Mouse (Mus musculus): ENCODE measurements around the gene Ccdc65. TPM values are rescaled to one million over a fixed set of nuclear protein-coding genes. Genes with fewer than 3 reads are reported as not detected.

Ccdc65 gene
- polyA plus RNA-seq, 1 experiment, result not detected

DNA sequence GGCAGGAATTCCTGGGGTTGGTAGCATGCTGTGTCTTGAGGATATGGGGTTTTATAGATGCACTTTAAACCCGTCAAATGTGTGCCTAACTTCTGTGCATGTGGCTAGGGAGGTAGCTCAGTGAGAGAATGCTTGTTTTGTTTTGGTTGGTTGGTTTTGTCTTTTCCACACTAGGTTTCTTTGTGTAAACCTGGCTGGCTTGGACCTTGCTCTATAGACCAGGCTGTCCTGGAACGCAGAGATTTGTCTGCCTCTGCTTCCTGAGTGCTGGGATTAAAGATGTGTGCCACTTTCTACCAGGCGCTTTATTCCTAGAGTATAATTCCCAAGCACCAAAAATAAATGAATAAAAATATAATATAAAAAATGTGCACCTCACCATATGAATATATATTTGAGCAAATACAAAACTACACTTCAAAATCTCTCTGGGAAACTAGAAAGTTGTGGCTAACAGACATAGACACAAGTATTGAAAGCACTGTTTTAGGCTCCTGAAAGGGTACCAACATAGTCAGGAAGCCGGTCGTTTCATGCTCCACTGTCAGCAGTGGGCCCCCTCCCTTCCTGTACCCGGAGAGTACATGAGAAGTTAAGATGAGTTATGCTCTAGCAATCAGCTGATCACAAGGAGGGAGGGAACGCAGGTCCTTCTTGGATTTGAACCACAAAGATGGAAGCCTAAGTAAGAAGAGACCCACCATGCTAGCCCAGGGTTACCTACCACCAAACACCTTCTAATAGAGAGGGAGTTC lies 22.0 kb downstream of the Ccdc65 start:
- H3K9ac ChIP-seq (ENCODE audit: low read depth, poor library complexity, severe bottlenecking), result no peak overlapping the region
- H3K36me3 ChIP-seq (ENCODE audit: control insufficient read depth, insufficient read depth, low read length, poor library complexity, severe bottlenecking), result no peaks in the 10 kb centered on the region
- no peaks in the 10 kb centered on the region for H3K27me3 ChIP-seq (ENCODE audit: control insufficient read depth, insufficient read depth, low read length, poor library complexity, severe bottlenecking)
- H3K27ac ChIP-seq (ENCODE audit: insufficient read depth, low read length), result no peak overlapping the region
- TF ChIP-seq CTCF (IDR thresholded peaks at IDR 0.05; ENCODE audit: low read depth, low read length), result no peak
- TF ChIP-seq POLR2A (IDR thresholded peaks at IDR 0.05; ENCODE audit: insufficient read depth, low read length), result no peak
- no peak for TF ChIP-seq EP300 (IDR thresholded peaks at IDR 0.05; ENCODE audit: insufficient read depth, low read depth, low read length)
- H3K9me3 ChIP-seq (replicated peaks; ENCODE audit: control insufficient read depth, insufficient read depth, low read length, poor library complexity, severe bottlenecking), result no peaks in the 10 kb centered on the region
- H3K4me1 ChIP-seq (ENCODE audit: control insufficient read depth, insufficient read depth, low read length), result no peaks in the 10 kb centered on the region
- no peak overlapping the region for H3K4me3 ChIP-seq (ENCODE audit: low read depth, low read length)

GRCm38 (mm10) chr15:98730790-98731189 lies 22.8 kb downstream of the Ccdc65 start:
- Histone ChIP-seq H3K27ac (ENCODE audit: insufficient read depth, low read length) (no peak overlapping the region), H3K9me3 (replicated peaks; ENCODE audit: control insufficient read depth, insufficient read depth, low read length, poor library complexity, severe bottlenecking) (no peaks in the 10 kb centered on the region), H3K9ac (ENCODE audit: low read depth, poor library complexity, severe bottlenecking) (no peak overlapping the region), H3K36me3 (ENCODE audit: control insufficient read depth, insufficient read depth, low read length, poor library complexity, severe bottlenecking) (no peaks in the 10 kb centered on the region), H3K27me3 (ENCODE audit: control insufficient read depth, insufficient read depth, low read length, poor library complexity, severe bottlenecking) (no peaks in the 10 kb centered on the region), H3K4me3 (ENCODE audit: low read depth, low read length) (no peak overlapping the region), H3K4me1 (ENCODE audit: control insufficient read depth, insufficient read depth, low read length) (no peaks in the 10 kb centered on the region)
- TF ChIP-seq EP300 (IDR thresholded peaks at IDR 0.05; ENCODE audit: insufficient read depth, low read depth, low read length) (no peak), CTCF (IDR thresholded peaks at IDR 0.05; ENCODE audit: low read depth, low read length) (no peak), POLR2A (IDR thresholded peaks at IDR 0.05; ENCODE audit: insufficient read depth, low read length) (no peak)

DNA sequence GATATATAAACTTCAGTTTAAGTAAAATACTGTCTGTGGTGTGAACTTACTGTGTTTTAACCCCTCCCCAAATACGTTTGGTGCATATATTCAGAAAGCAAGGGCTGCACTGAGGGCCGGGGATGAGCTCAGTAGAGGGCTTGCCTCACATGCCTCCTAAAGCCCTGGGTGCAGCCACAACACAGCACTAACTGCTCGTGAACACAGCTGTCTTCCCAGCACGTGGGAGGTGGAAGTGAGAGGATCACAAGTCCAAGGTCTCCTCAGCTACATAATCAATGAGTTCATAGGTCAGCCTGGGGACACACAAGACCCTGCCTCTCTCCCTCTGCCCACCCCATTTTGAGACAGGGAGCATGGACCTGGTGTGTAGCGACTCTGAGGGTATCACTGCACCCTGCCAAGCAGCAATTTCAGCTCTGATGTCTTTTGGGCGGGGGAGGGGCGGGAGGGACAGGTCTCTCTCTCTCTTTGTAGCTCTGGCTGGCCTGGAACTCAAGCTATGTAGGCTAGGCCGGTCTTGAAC lies 24.1 kb downstream of the Ccdc65 start:
- Histone ChIP-seq H3K9me3 (replicated peaks; ENCODE audit: control insufficient read depth, insufficient read depth, low read length, poor library complexity, severe bottlenecking) (no peaks in the 10 kb centered on the region), H3K36me3 (ENCODE audit: control insufficient read depth, insufficient read depth, low read length, poor library complexity, severe bottlenecking) (no peaks in the 10 kb centered on the region)

DNA sequence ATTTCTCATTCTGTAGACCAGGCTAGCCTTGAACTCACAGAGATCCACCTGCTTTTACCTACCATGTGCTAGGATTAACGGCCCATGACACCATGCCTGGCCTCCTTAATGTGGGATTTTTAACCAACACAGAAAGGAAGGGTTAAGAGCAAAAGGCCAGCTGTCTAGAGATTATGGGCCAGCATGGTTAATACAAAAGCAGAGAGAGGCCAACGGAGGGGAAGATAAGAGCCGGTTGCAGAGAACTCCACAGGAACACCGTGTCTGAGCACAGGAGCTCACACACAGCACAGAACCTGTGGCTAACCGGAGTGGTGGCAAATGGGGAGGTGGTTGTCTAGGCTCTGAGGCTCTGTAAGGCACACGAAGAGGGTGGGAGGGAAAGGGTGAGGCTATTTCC lies 25.4 kb downstream of the Ccdc65 start:
- H3K27ac ChIP-seq (ENCODE audit: insufficient read depth, low read length), result no peak overlapping the region
- H3K9ac ChIP-seq (ENCODE audit: low read depth, poor library complexity, severe bottlenecking), result no peak overlapping the region
- H3K9me3 ChIP-seq (replicated peaks; ENCODE audit: control insufficient read depth, insufficient read depth, low read length, poor library complexity, severe bottlenecking), result no peaks in the 10 kb centered on the region
- no peaks in the 10 kb centered on the region for H3K27me3 ChIP-seq (ENCODE audit: control insufficient read depth, insufficient read depth, low read length, poor library complexity, severe bottlenecking)
- H3K36me3 ChIP-seq (ENCODE audit: control insufficient read depth, insufficient read depth, low read length, poor library complexity, severe bottlenecking), result no peaks in the 10 kb centered on the region
- H3K4me3 ChIP-seq (ENCODE audit: low read depth, low read length), result no peak overlapping the region
- H3K4me1 ChIP-seq (ENCODE audit: control insufficient read depth, insufficient read depth, low read length), result no peaks in the 10 kb centered on the region
- TF ChIP-seq POLR2A (IDR thresholded peaks at IDR 0.05; ENCODE audit: insufficient read depth, low read length) (no peak), EP300 (IDR thresholded peaks at IDR 0.05; ENCODE audit: insufficient read depth, low read depth, low read length) (no peak), CTCF (IDR thresholded peaks at IDR 0.05; ENCODE audit: low read depth, low read length) (no peak)

More for the DNA sequence above, 24.1 kb downstream of the Ccdc65 start:
- no peak overlapping the region for H3K9ac ChIP-seq (ENCODE audit: low read depth, poor library complexity, severe bottlenecking)
- H3K4me3 ChIP-seq (ENCODE audit: low read depth, low read length), result no peak overlapping the region
- H3K4me1 ChIP-seq (ENCODE audit: control insufficient read depth, insufficient read depth, low read length), result no peaks in the 10 kb centered on the region
- no peak overlapping the region for H3K27ac ChIP-seq (ENCODE audit: insufficient read depth, low read length)
- TF ChIP-seq CTCF (IDR thresholded peaks at IDR 0.05; ENCODE audit: low read depth, low read length), result no peak
- TF ChIP-seq EP300 (IDR thresholded peaks at IDR 0.05; ENCODE audit: insufficient read depth, low read depth, low read length), result no peak
- TF ChIP-seq POLR2A (IDR thresholded peaks at IDR 0.05; ENCODE audit: insufficient read depth, low read length), result no peak
- H3K27me3 ChIP-seq (ENCODE audit: control insufficient read depth, insufficient read depth, low read length, poor library complexity, severe bottlenecking), result no peaks in the 10 kb centered on the region

DNA sequence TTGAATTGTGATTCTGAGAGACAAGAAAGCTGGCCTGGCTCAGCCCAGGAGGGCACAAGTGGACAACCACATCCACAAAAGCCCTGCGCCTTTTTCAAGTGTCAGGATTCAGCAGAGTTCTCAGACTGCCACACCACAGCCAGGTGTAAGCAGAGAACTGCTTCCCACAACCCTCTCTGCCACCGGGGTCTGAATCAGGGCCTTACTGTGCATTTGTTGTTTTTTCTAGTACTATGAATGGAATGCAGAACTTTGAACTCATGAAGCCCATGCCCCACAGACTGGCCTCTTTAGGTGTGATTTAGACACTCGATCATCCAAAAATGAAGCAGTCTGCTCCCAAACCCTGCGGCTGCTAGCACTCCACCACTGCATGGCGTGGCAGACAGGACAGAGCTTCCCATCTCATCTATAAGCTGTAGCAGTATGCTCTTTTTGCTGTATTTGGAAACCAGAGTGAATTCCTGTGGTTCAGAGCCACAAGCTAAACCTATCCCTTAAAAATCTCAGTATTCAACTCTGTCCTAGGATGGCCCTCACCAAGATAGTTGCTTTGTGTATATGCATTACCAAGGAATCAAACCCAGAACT lies 26.1 kb downstream of the Ccdc65 start:
- Histone ChIP-seq H3K9me3 (replicated peaks; ENCODE audit: control insufficient read depth, insufficient read depth, low read length, poor library complexity, severe bottlenecking) (no peaks in the 10 kb centered on the region), H3K4me3 (ENCODE audit: low read depth, low read length) (no peak overlapping the region), H3K4me1 (ENCODE audit: control insufficient read depth, insufficient read depth, low read length) (no peaks in the 10 kb centered on the region), H3K27me3 (ENCODE audit: control insufficient read depth, insufficient read depth, low read length, poor library complexity, severe bottlenecking) (no peaks in the 10 kb centered on the region), H3K27ac (ENCODE audit: insufficient read depth, low read length) (no peak overlapping the region), H3K9ac (ENCODE audit: low read depth, poor library complexity, severe bottlenecking) (no peak overlapping the region), H3K36me3 (ENCODE audit: control insufficient read depth, insufficient read depth, low read length, poor library complexity, severe bottlenecking) (no peaks in the 10 kb centered on the region)
- TF ChIP-seq CTCF (IDR thresholded peaks at IDR 0.05; ENCODE audit: low read depth, low read length), result no peak
- TF ChIP-seq EP300 (IDR thresholded peaks at IDR 0.05; ENCODE audit: insufficient read depth, low read depth, low read length), result no peak
- TF ChIP-seq POLR2A (IDR thresholded peaks at IDR 0.05; ENCODE audit: insufficient read depth, low read length), result no peak

GRCm38 (mm10) chr15:98736521-98736920 lies 28.5 kb downstream of the Ccdc65 start:
- Histone ChIP-seq H3K4me3 (ENCODE audit: low read depth, low read length) (no peak overlapping the region), H3K27me3 (ENCODE audit: control insufficient read depth, insufficient read depth, low read length, poor library complexity, severe bottlenecking) (no peaks in the 10 kb centered on the region), H3K4me1 (ENCODE audit: control insufficient read depth, insufficient read depth, low read length) (no peaks in the 10 kb centered on the region), H3K9ac (ENCODE audit: low read depth, poor library complexity, severe bottlenecking) (no peak overlapping the region), H3K36me3 (ENCODE audit: control insufficient read depth, insufficient read depth, low read length, poor library complexity, severe bottlenecking) (peaks cover 9% of the 10 kb centered on the region), H3K27ac (ENCODE audit: insufficient read depth, low read length) (no peak overlapping the region), H3K9me3 (replicated peaks; ENCODE audit: control insufficient read depth, insufficient read depth, low read length, poor library complexity, severe bottlenecking) (no peaks in the 10 kb centered on the region)
- TF ChIP-seq POLR2A (IDR thresholded peaks at IDR 0.05; ENCODE audit: insufficient read depth, low read length) (no peak), CTCF (IDR thresholded peaks at IDR 0.05; ENCODE audit: low read depth, low read length) (no peak), EP300 (IDR thresholded peaks at IDR 0.05; ENCODE audit: insufficient read depth, low read depth, low read length) (no peak)

Data from ES-Bruce4 (cell line).